11 mouse cellular contexts compared by ENCODE assay signal in genomic region chr8:121770845-121771752, GRCm38 (mm10). TPM values are rescaled to one million over a fixed set of nuclear protein-coding genes. Genes with fewer than 3 reads are reported as not detected.
A peak's percentile ranks its signal among the peaks of the same experiment; 100 is the strongest.
DNase-seq lines count a peak whose midpoint lies in the region; ATAC-seq and TF ChIP-seq lines count a peak whose summit lies in the region.
"Had no signal": no experiment of that assay in that cellular context is flagged by ENCODE, and none has a peak within 500 bp of the region (broad histone marks: within the 10 kb centered on the region; RNA-seq: fewer than 3 reads in every experiment).

No protein-coding gene starts in this region.

- no peak for TF ChIP-seq EP300 in lung, postnatal 0 days (IDR thresholded peaks at IDR 0.05)

- ATAC-seq in lung, embryonic 15.5 days (ENCODE audit: borderline replicate concordance, extremely low read depth, low FRiP score, low TSS enrichment) = 0 out of 2 replicates have a peak, but pooled peaks have one; percentile 21
- no peak for ATAC-seq in lung, postnatal 0 days
- ATAC-seq in midbrain, embryonic 14.5 days (ENCODE audit: low FRiP score, low TSS enrichment) = peak; percentile 83
- no peak for ATAC-seq in kidney, embryonic 14.5 days (ENCODE audit: low FRiP score, low TSS enrichment)

- WGBS in lung, embryonic 15.5 days = 33% methylated on average over 19 of the region's 19 CpGs
- 31% methylated on average over 18 of the region's 19 CpGs for WGBS in lung, postnatal 0 days
- 16% methylated on average over 19 of the region's 19 CpGs for WGBS in midbrain, embryonic 14.5 days
- whole genome bisulfite sequencing in kidney, embryonic 14.5 days = 31% methylated on average over 19 of the region's 19 CpGs

- H3K4me1 ChIP-seq in lung, embryonic 15.5 days = no peaks in the 10 kb centered on the region
- no peaks in the 10 kb centered on the region for H3K4me1 ChIP-seq in lung, postnatal 0 days (ENCODE audit: insufficient read depth, low read depth, low read length)
- peaks cover 15% of the 10 kb centered on the region for H3K4me1 ChIP-seq in midbrain, embryonic 14.5 days (ENCODE audit: control insufficient read depth, insufficient read depth, low read length)
- no peaks in the 10 kb centered on the region for H3K4me1 ChIP-seq in kidney, embryonic 14.5 days (ENCODE audit: control insufficient read depth, insufficient read depth, low read length)
- H3K4me1 ChIP-seq: heart, embryonic 13.5 days had no signal

- no peaks in the 10 kb centered on the region for H3K36me3 ChIP-seq in lung, embryonic 15.5 days
- H3K36me3 ChIP-seq in lung, postnatal 0 days (ENCODE audit: insufficient read depth, low read length) = no peaks in the 10 kb centered on the region
- H3K36me3 ChIP-seq in midbrain, embryonic 14.5 days (ENCODE audit: control insufficient read depth, insufficient read depth, low read length) = no peaks in the 10 kb centered on the region
- no peaks in the 10 kb centered on the region for H3K36me3 ChIP-seq in kidney, embryonic 14.5 days (ENCODE audit: control insufficient read depth, insufficient read depth, low read length)
- H3K36me3 ChIP-seq: heart, embryonic 13.5 days had no signal

- DNase-seq in lung, postnatal 0 days (ENCODE audit: low spot score) = no peak
- peak; percentile 37 to 57 for DNase-seq in frontal cortex, postnatal 10 days (ENCODE audit: low spot score in 2 of 2)
- peak; percentile 85 for DNase-seq in midbrain, embryonic 14.5 days
- DNase-seq in spleen, postnatal 10 days (ENCODE audit: low spot score in 2 of 2) = no peak
- DNase-seq in thymus, postnatal 14 days = no peak
- DNase-seq in cerebellum, postnatal 25 days = no peak
- DNase-seq: adrenal gland, adult 2 months; lung, adult 2 months had no signal

- peaks cover 6% of the 10 kb centered on the region; the same call in 1 of the 2 replicates for H3K27me3 ChIP-seq in lung, embryonic 15.5 days
- H3K27me3 ChIP-seq in lung, postnatal 0 days (replicated peaks; ENCODE audit: insufficient read depth, low read length) = no peaks in the 10 kb centered on the region
- no peaks in the 10 kb centered on the region for H3K27me3 ChIP-seq in midbrain, embryonic 14.5 days (ENCODE audit: control insufficient read depth, insufficient read depth, low read length)
- no peaks in the 10 kb centered on the region for H3K27me3 ChIP-seq in kidney, embryonic 14.5 days (ENCODE audit: control insufficient read depth, insufficient read depth, low read length)

- H3K9me3 ChIP-seq in lung, embryonic 15.5 days = no peaks in the 10 kb centered on the region
- no peaks in the 10 kb centered on the region for H3K9me3 ChIP-seq in lung, postnatal 0 days (ENCODE audit: low read length)
- H3K9me3 ChIP-seq in midbrain, embryonic 14.5 days (ENCODE audit: control insufficient read depth, low read length) = no peaks in the 10 kb centered on the region
- no peaks in the 10 kb centered on the region for H3K9me3 ChIP-seq in kidney, embryonic 14.5 days (ENCODE audit: control insufficient read depth, low read length)
- H3K9me3 ChIP-seq: heart, embryonic 13.5 days had no signal

- no peak overlapping the region for H3K27ac ChIP-seq in lung, embryonic 15.5 days
- no peak overlapping the region for H3K27ac ChIP-seq in lung, postnatal 0 days (ENCODE audit: low read length)
- H3K27ac ChIP-seq in midbrain, embryonic 14.5 days (replicated peaks; ENCODE audit: low read depth, low read length) = peak overlapping the region; percentile 56
- H3K27ac ChIP-seq in kidney, embryonic 14.5 days (ENCODE audit: low read depth, low read length) = no peak overlapping the region
- H3K27ac ChIP-seq: heart, embryonic 13.5 days had no signal

- no peak for TF ChIP-seq CTCF in lung, postnatal 0 days (IDR thresholded peaks at IDR 0.05)

- H3K9ac ChIP-seq in lung, embryonic 15.5 days = no peak overlapping the region
- no peak overlapping the region for H3K9ac ChIP-seq in lung, postnatal 0 days (replicated peaks; ENCODE audit: low read depth)
- peak overlapping the region; percentile 27; the same call in 1 of the 2 replicates for H3K9ac ChIP-seq in midbrain, embryonic 14.5 days (replicated peaks; ENCODE audit: low read length)
- no peak overlapping the region for H3K9ac ChIP-seq in kidney, embryonic 14.5 days (ENCODE audit: low read depth, low read length)
- H3K9ac ChIP-seq: heart, embryonic 13.5 days had no signal

- no peak overlapping the region for H3K4me2 ChIP-seq in lung, embryonic 15.5 days
- no peak overlapping the region for H3K4me2 ChIP-seq in lung, postnatal 0 days (replicated peaks; ENCODE audit: low read depth, low read length)
- peak overlapping the region; percentile 39 for H3K4me2 ChIP-seq in midbrain, embryonic 14.5 days (ENCODE audit: low read length)
- H3K4me2 ChIP-seq in kidney, embryonic 14.5 days (replicated peaks; ENCODE audit: low read depth, low read length) = no peak overlapping the region
- H3K4me2 ChIP-seq: heart, embryonic 13.5 days had no signal

- no peak overlapping the region for H3K4me3 ChIP-seq in lung, embryonic 15.5 days
- H3K4me3 ChIP-seq in lung, postnatal 0 days (ENCODE audit: low read depth, low read length) = no peak overlapping the region
- H3K4me3 ChIP-seq in midbrain, embryonic 14.5 days (replicated peaks; ENCODE audit: low read depth, low read length) = no peak overlapping the region
- H3K4me3 ChIP-seq in kidney, embryonic 14.5 days (ENCODE audit: low read length) = no peak overlapping the region
- H3K4me3 ChIP-seq: heart, embryonic 13.5 days had no signal

RNA-seq across cellular contexts. Expression of gene Jph3, which starts 41.7 kb away (rescaled TPM):
- 0.44 and 0.86 TPM in 2 replicates for polyA plus RNA-seq in lung, embryonic 15.5 days (2015; fragmentation: Nextera tagmentation; extraction: Ambion mirVana)
- 0.08 and 0.13 TPM in 2 replicates for polyA plus RNA-seq in lung, postnatal 0 days (2015; fragmentation: Nextera tagmentation; extraction: Ambion mirVana)
- polyA plus RNA-seq in midbrain, embryonic 14.5 days (2014; fragmentation: Nextera tagmentation; extraction: Ambion mirVana) = 73.5 and 86.4 TPM in 2 replicates
- polyA plus RNA-seq in kidney, embryonic 14.5 days (2014; fragmentation: Nextera tagmentation; extraction: Ambion mirVana) = 0.30 and 0.46 TPM in 2 replicates

RNA-seq across cellular contexts. Expression of gene Klhdc4, which starts 58.3 kb away (rescaled TPM):
- 39.4 and 41.8 TPM in 2 replicates for polyA plus RNA-seq in lung, embryonic 15.5 days (2015; fragmentation: Nextera tagmentation; extraction: Ambion mirVana)
- 22.9 and 28.4 TPM in 2 replicates for polyA plus RNA-seq in lung, postnatal 0 days (2015; fragmentation: Nextera tagmentation; extraction: Ambion mirVana)
- 38.5 and 41.7 TPM in 2 replicates for polyA plus RNA-seq in midbrain, embryonic 14.5 days (2014; fragmentation: Nextera tagmentation; extraction: Ambion mirVana)
- polyA plus RNA-seq in kidney, embryonic 14.5 days (2014; fragmentation: Nextera tagmentation; extraction: Ambion mirVana) = 35.7 and 44.4 TPM in 2 replicates

Comparison
In these comparisons a context has a peak if more than half of its experiments do, and no peak if none do; other contexts are left out.
1. ATAC-seq: peak in lung, embryonic 15.5 days (single experiment) and midbrain, embryonic 14.5 days (single experiment); none in lung, postnatal 0 days (single experiment) and kidney, embryonic 14.5 days (single experiment).
2. DNase-seq: peak in frontal cortex, postnatal 10 days (2 of 2) and midbrain, embryonic 14.5 days (single experiment); none in lung, postnatal 0 days (single experiment), spleen, postnatal 10 days (0 of 2), thymus, postnatal 14 days (single experiment) and cerebellum, postnatal 25 days (0 of 2).
3. RNA of gene Jph3, which starts 41.7 kb away (polyA plus RNA-seq): 73.5 to 86.4 TPM in midbrain, embryonic 14.5 days; 0.44 to 0.86 TPM in lung, embryonic 15.5 days, 0.30 to 0.46 TPM in kidney, embryonic 14.5 days and 0.08 to 0.13 TPM in lung, postnatal 0 days; every median in the first group is over 10 times any median in the second.